Mouse (Mus musculus): ENCODE measurements around the gene Dlx5. TPM values are rescaled to one million over a fixed set of nuclear protein-coding genes. Genes with fewer than 3 reads are reported as not detected.

Gene Dlx5
- polyA plus RNA-seq, 1 experiment: not detected

- Histone ChIP-seq H3K4me3 (no peak overlapping the region), H3ac (ENCODE audit: control insufficient read depth, insufficient read length) (no peak overlapping the region), H3K79me2 (ENCODE audit: control insufficient read depth, insufficient read depth) (no peaks in the 10 kb centered on the region), H3K4me2 (ENCODE audit: low read depth) (no peak overlapping the region), H3K36me3 (ENCODE audit: control insufficient read depth, insufficient read depth) (no peaks in the 10 kb centered on the region), H3K27me3 (ENCODE audit: control insufficient read depth, insufficient read depth, insufficient read length) (peaks cover 60% of the 10 kb centered on the region)
- TF ChIP-seq USF1 (IDR thresholded peaks at IDR 0.05; ENCODE audit: low read depth): no peak
These were observed 1.3 kb downstream of the Dlx5 start for GRCm38 (mm10) chr6:6880361-6881114.

- Histone ChIP-seq H3K79me2 (ENCODE audit: control insufficient read depth, insufficient read depth) (no peaks in the 10 kb centered on the region), H3K27me3 (ENCODE audit: control insufficient read depth, insufficient read depth, insufficient read length) (peaks cover 68% of the 10 kb centered on the region), H3ac (ENCODE audit: control insufficient read depth, insufficient read length) (no peak overlapping the region), H3K36me3 (ENCODE audit: control insufficient read depth, insufficient read depth) (no peaks in the 10 kb centered on the region), H3K4me3 (no peak overlapping the region), H3K4me2 (ENCODE audit: low read depth) (no peak overlapping the region)
- no peak for TF ChIP-seq USF1 (IDR thresholded peaks at IDR 0.05; ENCODE audit: low read depth)
- TF ChIP-seq TCF3 (IDR thresholded peaks at IDR 0.05; ENCODE audit: insufficient read length, low read depth): no peak
- no peak for TF ChIP-seq MAX (IDR thresholded peaks at IDR 0.05; ENCODE audit: low read depth)
- no peak for TF ChIP-seq MYOG (IDR thresholded peaks at IDR 0.05; ENCODE audit: control insufficient read depth in 1 of 3, insufficient read depth in 1 of 3, insufficient read length in 2 of 3, low read depth in 2 of 3)
- no peak for TF ChIP-seq REST (IDR thresholded peaks at IDR 0.05; ENCODE audit: insufficient read depth, insufficient read length)
- no peak for TF ChIP-seq E2F4 (IDR thresholded peaks at IDR 0.05; ENCODE audit: insufficient read depth)
- TF ChIP-seq POLR2A (IDR thresholded peaks at IDR 0.05; ENCODE audit: insufficient read length, low read depth): no peak
- no peak for TF ChIP-seq POLR2AphosphoS2 (IDR thresholded peaks at IDR 0.05; ENCODE audit: insufficient read length, low read depth)
- TF ChIP-seq CEBPB (IDR thresholded peaks at IDR 0.05; ENCODE audit: insufficient read depth, poor library complexity, severe bottlenecking): no peak
These were observed 2.2 kb downstream of the Dlx5 start for GRCm38 (mm10) chr6:6879371-6880325.

GRCm38 (mm10) chr6:6878841-6879291 is 3.0 kb downstream of the Dlx5 start:
- no peaks in the 10 kb centered on the region for H3K79me2 ChIP-seq (ENCODE audit: control insufficient read depth, insufficient read depth)
- H3K4me2 ChIP-seq (ENCODE audit: low read depth): no peak overlapping the region
- peaks cover 76% of the 10 kb centered on the region for H3K27me3 ChIP-seq (ENCODE audit: control insufficient read depth, insufficient read depth, insufficient read length)
- no peak overlapping the region for H3K4me3 ChIP-seq
- no peak overlapping the region for H3ac ChIP-seq (ENCODE audit: control insufficient read depth, insufficient read length)
- no peak for TF ChIP-seq POLR2A (IDR thresholded peaks at IDR 0.05; ENCODE audit: insufficient read length, low read depth)
- TF ChIP-seq MYOG (IDR thresholded peaks at IDR 0.05; ENCODE audit: control insufficient read depth in 1 of 3, insufficient read depth in 1 of 3, insufficient read length in 2 of 3, low read depth in 2 of 3): no peak
- no peaks in the 10 kb centered on the region for H3K36me3 ChIP-seq (ENCODE audit: control insufficient read depth, insufficient read depth)

- H3ac ChIP-seq (ENCODE audit: control insufficient read depth, insufficient read length): no peak overlapping the region
- no peak overlapping the region for H3K4me3 ChIP-seq
- peaks cover 81% of the 10 kb centered on the region for H3K27me3 ChIP-seq (ENCODE audit: control insufficient read depth, insufficient read depth, insufficient read length)
- H3K36me3 ChIP-seq (ENCODE audit: control insufficient read depth, insufficient read depth): no peaks in the 10 kb centered on the region
- H3K79me2 ChIP-seq (ENCODE audit: control insufficient read depth, insufficient read depth): no peaks in the 10 kb centered on the region
- no peak overlapping the region for H3K4me2 ChIP-seq (ENCODE audit: low read depth)
- TF ChIP-seq E2F4 (IDR thresholded peaks at IDR 0.05; ENCODE audit: insufficient read depth) (no peak), USF1 (IDR thresholded peaks at IDR 0.05; ENCODE audit: low read depth) (no peak), MAX (IDR thresholded peaks at IDR 0.05; ENCODE audit: low read depth) (no peak), TCF12 (IDR thresholded peaks at IDR 0.05; ENCODE audit: insufficient read depth, poor library complexity, severe bottlenecking) (no peak), TCF3 (IDR thresholded peaks at IDR 0.05; ENCODE audit: insufficient read length, low read depth) (no peak), CEBPB (IDR thresholded peaks at IDR 0.05; ENCODE audit: insufficient read depth, poor library complexity, severe bottlenecking) (no peak), REST (IDR thresholded peaks at IDR 0.05; ENCODE audit: insufficient read depth, insufficient read length) (no peak), MYOG (IDR thresholded peaks at IDR 0.05; ENCODE audit: control insufficient read depth in 1 of 3, insufficient read depth in 1 of 3, insufficient read length in 2 of 3, low read depth in 2 of 3) (no peak), MYOD1 (IDR thresholded peaks at IDR 0.05; ENCODE audit: control insufficient read depth in 1 of 3, insufficient read length in 2 of 3, low read depth in 2 of 3) (no peak), SRF (IDR thresholded peaks at IDR 0.05; ENCODE audit: control insufficient read depth, insufficient read length, low read depth) (no peak), POLR2A (IDR thresholded peaks at IDR 0.05; ENCODE audit: insufficient read length, low read depth) (no peak), POLR2AphosphoS2 (IDR thresholded peaks at IDR 0.05; ENCODE audit: insufficient read length, low read depth) (no peak)
These were observed 3.7 kb downstream of the Dlx5 start for GRCm38 (mm10) chr6:6877981-6878840.

Measured in myocyte (in vitro differentiated cells).